Comparison of ENCODE assay signal across 19 mouse cellular contexts in genomic region chr15:28134206-28134605, GRCm38 (mm10).
DNase-seq lines count a peak whose midpoint lies in the region; ATAC-seq and TF ChIP-seq lines count a peak whose summit lies in the region.
"Had no signal": no experiment of that assay in that cellular context is flagged by ENCODE, and none has a peak within 500 bp of the region (broad histone marks: within the 10 kb centered on the region; RNA-seq: fewer than 3 reads in every experiment).

No protein-coding gene starts in this region.

- H3K4me3 ChIP-seq in forebrain, embryonic 13.5 days = no peak overlapping the region
- H3K4me3 ChIP-seq in forebrain, postnatal 0 days (ENCODE audit: low read depth, low read length) = no peak overlapping the region
- H3K4me3 ChIP-seq in heart, embryonic 14.5 days (ENCODE audit: control insufficient read depth in 1 of 2, insufficient read depth in 1 of 2, low read depth in 1 of 2, low read length in 2 of 2) = no peak overlapping the region
- no peak overlapping the region for H3K4me3 ChIP-seq in forebrain, embryonic 16.5 days (replicated peaks; ENCODE audit: low read length)
- H3K4me3 ChIP-seq in liver, embryonic 12.5 days = no peak overlapping the region
- H3K4me3 ChIP-seq: embryonic facial prominence, embryonic 12.5 days; hindbrain, embryonic 15.5 days; liver, embryonic 13.5 days; megakaryocyte, embryonic 14.5 days; neural tube, embryonic 15.5 days; stomach, embryonic 15.5 days had no signal

- 65% methylated on average over 2 of the region's 2 CpGs for WGBS in forebrain, embryonic 13.5 days
- WGBS in forebrain, postnatal 0 days = 48% methylated on average over 2 of the region's 2 CpGs
- 30% methylated on average over 2 of the region's 2 CpGs for WGBS in heart, embryonic 14.5 days
- WGBS in forebrain, embryonic 16.5 days = 54% methylated on average over 2 of the region's 2 CpGs
- WGBS in liver, embryonic 12.5 days (ENCODE audit: insufficient replicate concordance) = 56% methylated on average over 2 of the region's 2 CpGs

- intact Hi-C loops in heart, postnatal 14 days (cut with DNase I) = no loop called here

- ATAC-seq in forebrain, embryonic 13.5 days = peak; percentile 67
- no peak for ATAC-seq in forebrain, postnatal 0 days
- ATAC-seq in heart, embryonic 14.5 days (ENCODE audit: insufficient number of reproducible peaks, insufficient read depth, low FRiP score, low read depth) = no peak
- 0 out of 2 replicates have a peak, but pooled peaks have one; percentile 55 for ATAC-seq in forebrain, embryonic 16.5 days
- no peak for ATAC-seq in liver, embryonic 12.5 days

- H3K27me3 ChIP-seq in forebrain, embryonic 13.5 days = no peaks in the 10 kb centered on the region
- no peaks in the 10 kb centered on the region for H3K27me3 ChIP-seq in forebrain, postnatal 0 days (ENCODE audit: insufficient read depth, low read length)
- H3K27me3 ChIP-seq in heart, embryonic 14.5 days (ENCODE audit: control insufficient read depth, insufficient read depth, low read length) = no peaks in the 10 kb centered on the region
- no peaks in the 10 kb centered on the region for H3K27me3 ChIP-seq in forebrain, embryonic 16.5 days (replicated peaks; ENCODE audit: control insufficient read depth, insufficient read depth, low read length)
- H3K27me3 ChIP-seq in liver, embryonic 12.5 days (replicated peaks) = no peaks in the 10 kb centered on the region
- H3K27me3 ChIP-seq: embryonic facial prominence, embryonic 12.5 days; hindbrain, embryonic 15.5 days; liver, embryonic 13.5 days; neural tube, embryonic 15.5 days; stomach, embryonic 15.5 days had no signal

- H3K4me1 ChIP-seq in forebrain, embryonic 13.5 days = 0 out of 2 replicates have a peak, but pooled peaks cover 9% of the 10 kb centered on the region
- no peaks in the 10 kb centered on the region for H3K4me1 ChIP-seq in forebrain, postnatal 0 days (ENCODE audit: insufficient read depth)
- peaks cover 13 to 21% of the 10 kb centered on the region in 2 experiments; a peak in 3 of 4 replicates for H3K4me1 ChIP-seq in heart, embryonic 14.5 days (ENCODE audit: control insufficient read depth in 2 of 2, insufficient read depth in 2 of 2, low read length in 2 of 2)
- H3K4me1 ChIP-seq in forebrain, embryonic 16.5 days (replicated peaks; ENCODE audit: control insufficient read depth, insufficient read depth, low read length) = peaks cover 3% of the 10 kb centered on the region; the same call in 1 of the 2 replicates
- no peaks in the 10 kb centered on the region for H3K4me1 ChIP-seq in liver, embryonic 12.5 days
- H3K4me1 ChIP-seq: embryonic facial prominence, embryonic 12.5 days; hindbrain, embryonic 15.5 days; liver, embryonic 13.5 days; megakaryocyte, embryonic 14.5 days; stomach, embryonic 15.5 days had no signal

- H3K9me3 ChIP-seq in forebrain, embryonic 13.5 days (replicated peaks) = no peaks in the 10 kb centered on the region
- no peaks in the 10 kb centered on the region for H3K9me3 ChIP-seq in forebrain, postnatal 0 days (ENCODE audit: low read length)
- no peaks in the 10 kb centered on the region for H3K9me3 ChIP-seq in heart, embryonic 14.5 days (ENCODE audit: control insufficient read depth, low read length)
- H3K9me3 ChIP-seq in forebrain, embryonic 16.5 days (ENCODE audit: control insufficient read depth, low read length) = no peaks in the 10 kb centered on the region
- H3K9me3 ChIP-seq in liver, embryonic 12.5 days (replicated peaks) = no peaks in the 10 kb centered on the region
- H3K9me3 ChIP-seq: embryonic facial prominence, embryonic 12.5 days; hindbrain, embryonic 15.5 days; liver, embryonic 13.5 days; neural tube, embryonic 15.5 days; stomach, embryonic 15.5 days had no signal

- no peak overlapping the region for H3K4me2 ChIP-seq in forebrain, embryonic 13.5 days
- no peak overlapping the region for H3K4me2 ChIP-seq in forebrain, postnatal 0 days (ENCODE audit: low read depth)
- no peak overlapping the region for H3K4me2 ChIP-seq in heart, embryonic 14.5 days (ENCODE audit: low read length)
- H3K4me2 ChIP-seq in forebrain, embryonic 16.5 days (ENCODE audit: low read length) = no peak overlapping the region
- H3K4me2 ChIP-seq in liver, embryonic 12.5 days = no peak overlapping the region
- H3K4me2 ChIP-seq: embryonic facial prominence, embryonic 12.5 days; hindbrain, embryonic 15.5 days; liver, embryonic 13.5 days; neural tube, embryonic 15.5 days; stomach, embryonic 15.5 days had no signal

- H3K9ac ChIP-seq in forebrain, embryonic 13.5 days = no peak overlapping the region
- no peak overlapping the region for H3K9ac ChIP-seq in forebrain, postnatal 0 days
- H3K9ac ChIP-seq in heart, embryonic 14.5 days (ENCODE audit: low read length) = no peak overlapping the region
- H3K9ac ChIP-seq in forebrain, embryonic 16.5 days (replicated peaks; ENCODE audit: low read depth, low read length) = no peak overlapping the region
- no peak overlapping the region for H3K9ac ChIP-seq in liver, embryonic 12.5 days
- H3K9ac ChIP-seq: embryonic facial prominence, embryonic 12.5 days; hindbrain, embryonic 15.5 days; liver, embryonic 13.5 days; neural tube, embryonic 15.5 days; stomach, embryonic 15.5 days had no signal

- no peak for TF ChIP-seq CTCF in forebrain, postnatal 0 days (IDR thresholded peaks at IDR 0.05; ENCODE audit: low read depth)

- no peak for DNase-seq in forebrain, postnatal 0 days
- DNase-seq in heart, postnatal 14 days = no peak
- peak; percentile 98 for DNase-seq in Muller cell, postnatal 12 days (ENCODE audit: inconsistent ontology term)
- DNase-seq in right cerebral cortex, postnatal 10 days (ENCODE audit: low spot score in 2 of 2) = no peak
- DNase-seq: adrenal gland, adult 2 months; gastrocnemius, postnatal 36 days; kidney, postnatal 36 days; liver, embryonic 13.5 days; lung, postnatal 10 days; thymus, postnatal 14 days had no signal

- H3K36me3 ChIP-seq in forebrain, embryonic 13.5 days (ENCODE audit: poor library complexity, severe bottlenecking) = no peaks in the 10 kb centered on the region
- H3K36me3 ChIP-seq in forebrain, postnatal 0 days (ENCODE audit: insufficient read depth) = no peaks in the 10 kb centered on the region
- no peaks in the 10 kb centered on the region for H3K36me3 ChIP-seq in heart, embryonic 14.5 days (ENCODE audit: control insufficient read depth, insufficient read depth, low read length)
- H3K36me3 ChIP-seq in forebrain, embryonic 16.5 days (ENCODE audit: control insufficient read depth, insufficient read depth) = no peaks in the 10 kb centered on the region
- H3K36me3 ChIP-seq in liver, embryonic 12.5 days = no peaks in the 10 kb centered on the region
- H3K36me3 ChIP-seq: embryonic facial prominence, embryonic 12.5 days; hindbrain, embryonic 15.5 days; liver, embryonic 13.5 days; neural tube, embryonic 15.5 days; stomach, embryonic 15.5 days had no signal

- H3K27ac ChIP-seq in forebrain, embryonic 13.5 days = no peak overlapping the region
- H3K27ac ChIP-seq in forebrain, postnatal 0 days (ENCODE audit: low read depth, low read length) = no peak overlapping the region
- H3K27ac ChIP-seq in heart, embryonic 14.5 days (replicated peaks in 1 of 2; ENCODE audit: control insufficient read depth in 1 of 2, insufficient read depth in 1 of 2, low read depth in 2 of 2, low read length in 2 of 2) = peak overlapping the region; percentile 50 to 66
- H3K27ac ChIP-seq in forebrain, embryonic 16.5 days (ENCODE audit: low read length) = no peak overlapping the region
- H3K27ac ChIP-seq in liver, embryonic 12.5 days = no peak overlapping the region
- H3K27ac ChIP-seq: embryonic facial prominence, embryonic 12.5 days; hindbrain, embryonic 15.5 days; liver, embryonic 13.5 days; neural tube, embryonic 15.5 days; stomach, embryonic 15.5 days had no signal

Comparison
In these comparisons a context has a peak if more than half of its experiments do, and no peak if none do; other contexts are left out.
1. ATAC-seq: peak in forebrain, embryonic 13.5 days (single experiment) and forebrain, embryonic 16.5 days (single experiment); none in forebrain, postnatal 0 days (single experiment), heart, embryonic 14.5 days (single experiment) and liver, embryonic 12.5 days (single experiment).
2. H3K27ac ChIP-seq: peak in heart, embryonic 14.5 days (2 of 2); none in forebrain, embryonic 13.5 days (single experiment), forebrain, postnatal 0 days (single experiment), forebrain, embryonic 16.5 days (single experiment) and liver, embryonic 12.5 days (single experiment).